Mouse (Mus musculus) heart, embryonic 11.5 days (tissue): ENCODE measurements at regions not wholly inside any gene's neighbourhood (a gene's known extent, or its start where the extent isn't known, plus 50 kb on each side); places are given as distances from the start of the nearest gene placed in this dataset.

Experiments used
- ATAC-seq: fragments of 200-750 bp; cut with Nextera tagmentation; replicated peaks from 2 replicates; pipeline ENCODE4 v1.8.0; 2017; ENCODE audit warnings: moderate library complexity; ENCODE audit not compliant: insufficient number of reproducible peaks, low FRiP score, low TSS enrichment
- H3K27ac ChIP-seq: fragments of 300-500 bp; sonication (generic); 2 replicates; pipeline ENCODE4 v1.5.1; 2014; ENCODE audit warnings: mild to moderate bottlenecking, low read depth, low read length
- H3K27me3 ChIP-seq: fragments of 300-500 bp; sonication (generic); 2 replicates; pipeline ENCODE4 v1.6.1; 2014; ENCODE audit warnings: mild to moderate bottlenecking, low read length, mixed read lengths; ENCODE audit not compliant: control insufficient read depth, insufficient read depth
- H3K36me3 ChIP-seq: fragments of 300-500 bp; sonication (generic); 2 replicates; pipeline ENCODE4 v1.6.1; 2014; ENCODE audit warnings: mild to moderate bottlenecking, low read length, moderate library complexity, mixed read lengths; ENCODE audit not compliant: control insufficient read depth, insufficient read depth
- H3K4me1 ChIP-seq: fragments of 300-500 bp; sonication (generic); 2 replicates; pipeline ENCODE4 v1.6.1; 2014; ENCODE audit warnings: low read length; ENCODE audit not compliant: control insufficient read depth, insufficient read depth
- H3K4me2 ChIP-seq: fragments of 300-500 bp; sonication (generic); 2 replicates; pipeline ENCODE4 v1.6.1; 2014; ENCODE audit warnings: mild to moderate bottlenecking, moderate library complexity
- H3K4me3 ChIP-seq: fragments of 300-500 bp; sonication (generic); 2 replicates; pipeline ENCODE4 v1.5.1; 2014; ENCODE audit warnings: low read depth, low read length
- H3K9ac ChIP-seq: fragments of 300-500 bp; sonication (generic); 2 replicates; pipeline ENCODE4 v1.6.1; 2014; ENCODE audit warnings: mild to moderate bottlenecking, low read depth, low read length, moderate library complexity
- H3K9me3 ChIP-seq: fragments of 300-500 bp; sonication (generic); replicated peaks from 2 replicates; pipeline ENCODE4 v1.6.1; 2016; ENCODE audit warnings: low read length; ENCODE audit not compliant: control insufficient read depth
- WGBS: fragments of 180-500 bp; shearing (Covaris S2); extraction: QIAGEN DNeasy Blood & Tissue Kit; methylation state at CpG from one replicate; pipeline ENCODE4 v1.1.7; 2014; ENCODE audit not compliant: insufficient replicate concordance; 5-methylcytosine and 5-hydroxymethylcytosine counted together

- Histone ChIP-seq H3K4me2 (no peak overlapping the region), H3K36me3 (no peaks in the 10 kb centered on the region), H3K4me3 (no peak overlapping the region), H3K9me3 (no peaks in the 10 kb centered on the region), H3K27me3 (peaks cover 9% of the 10 kb centered on the region), H3K4me1 (no peaks in the 10 kb centered on the region), H3K27ac (no peak overlapping the region), H3K9ac (no peak overlapping the region)
- 82% methylated on average over 18 of the region's 18 CpGs for WGBS
- ATAC-seq = no peak
These were observed 201.9 kb upstream of the Six2 start for GRCm38 (mm10) chr17:85889746-85890532.

- Histone ChIP-seq H3K9me3 (no peaks in the 10 kb centered on the region), H3K4me2 (no peak overlapping the region), H3K27ac (no peak overlapping the region), H3K4me3 (no peak overlapping the region), H3K4me1 (no peaks in the 10 kb centered on the region), H3K9ac (no peak overlapping the region), H3K36me3 (no peaks in the 10 kb centered on the region), H3K27me3 (peaks cover 9% of the 10 kb centered on the region)
- no peak for ATAC-seq
- WGBS = 78% methylated on average over 10 of the region's 10 CpGs
These were observed 200.7 kb upstream of the Six2 start for GRCm38 (mm10) chr17:85888568-85889398.

DNA sequence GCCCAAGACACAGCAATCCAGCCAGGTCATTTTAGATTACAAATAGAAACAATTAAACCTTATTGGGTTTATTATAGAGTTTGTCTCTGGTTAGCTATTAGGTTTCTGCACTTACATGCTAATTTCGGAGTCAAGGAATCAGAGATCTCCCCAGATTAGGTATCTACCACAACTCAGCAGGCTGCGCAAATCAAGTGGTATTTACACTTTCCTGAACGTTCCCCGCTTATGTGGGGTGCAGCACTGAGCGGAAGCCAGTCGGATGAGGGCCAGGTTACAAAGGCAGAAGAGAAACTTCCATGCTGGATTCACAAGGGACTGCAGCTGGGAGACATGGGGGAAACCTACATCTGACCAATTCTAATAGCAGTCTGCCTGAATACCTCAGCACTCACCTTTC lies 198.6 kb upstream of the Six2 start:
- H3K9ac ChIP-seq = no peak overlapping the region
- peaks cover 14% of the 10 kb centered on the region for H3K27me3 ChIP-seq
- H3K4me1 ChIP-seq = no peaks in the 10 kb centered on the region
- H3K9me3 ChIP-seq = no peaks in the 10 kb centered on the region
- no peak overlapping the region for H3K4me3 ChIP-seq
- no peak for ATAC-seq
- no peaks in the 10 kb centered on the region for H3K36me3 ChIP-seq
- H3K27ac ChIP-seq = no peak overlapping the region
- 80% methylated on average over 6 of the region's 6 CpGs for WGBS
- H3K4me2 ChIP-seq = no peak overlapping the region

DNA sequence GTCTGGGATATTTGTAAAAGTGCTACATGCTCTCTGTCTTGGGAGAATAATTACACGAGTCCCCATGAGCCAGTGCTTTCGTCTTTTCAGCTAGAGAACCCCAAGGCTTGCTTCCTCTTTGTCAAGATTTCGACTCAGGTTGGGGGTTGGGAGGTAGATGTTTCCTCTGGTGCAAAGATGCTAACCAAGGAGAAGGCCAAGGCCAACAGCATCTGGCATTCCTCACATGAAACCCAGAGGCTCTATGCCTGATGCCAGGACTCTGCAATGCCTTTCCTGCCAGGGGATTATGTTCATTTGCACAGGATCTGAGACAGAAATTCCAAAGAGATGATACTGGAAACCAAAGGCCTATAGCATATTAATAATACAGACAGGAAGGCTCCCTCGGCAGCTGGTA lies 198.2 kb upstream of the Six2 start:
- H3K4me2 ChIP-seq = no peak overlapping the region

GRCm38 (mm10) chr17:85881636-85882170 lies 193.6 kb upstream of the Six2 start:
- WGBS = 74% methylated on average over 8 of the region's 8 CpGs
- H3K9ac ChIP-seq = no peak overlapping the region
- H3K36me3 ChIP-seq = no peaks in the 10 kb centered on the region
- no peak overlapping the region for H3K4me2 ChIP-seq
- peaks cover 17% of the 10 kb centered on the region for H3K27me3 ChIP-seq
- no peak overlapping the region for H3K4me3 ChIP-seq
- no peak overlapping the region for H3K27ac ChIP-seq
- ATAC-seq = no peak
- H3K9me3 ChIP-seq = no peaks in the 10 kb centered on the region
- H3K4me1 ChIP-seq = 0 out of 2 replicates have a peak, but pooled peaks cover 4% of the 10 kb centered on the region

More for the DNA sequence above, 198.2 kb upstream of the Six2 start:
- H3K4me1 ChIP-seq = no peaks in the 10 kb centered on the region
- no peak overlapping the region for H3K27ac ChIP-seq
- H3K27me3 ChIP-seq = peaks cover 14% of the 10 kb centered on the region
- no peak for ATAC-seq
- no peaks in the 10 kb centered on the region for H3K36me3 ChIP-seq
- WGBS = 66% methylated on average over 4 of the region's 4 CpGs
- H3K4me3 ChIP-seq = no peak overlapping the region
- no peak overlapping the region for H3K9ac ChIP-seq
- H3K9me3 ChIP-seq = no peaks in the 10 kb centered on the region

DNA sequence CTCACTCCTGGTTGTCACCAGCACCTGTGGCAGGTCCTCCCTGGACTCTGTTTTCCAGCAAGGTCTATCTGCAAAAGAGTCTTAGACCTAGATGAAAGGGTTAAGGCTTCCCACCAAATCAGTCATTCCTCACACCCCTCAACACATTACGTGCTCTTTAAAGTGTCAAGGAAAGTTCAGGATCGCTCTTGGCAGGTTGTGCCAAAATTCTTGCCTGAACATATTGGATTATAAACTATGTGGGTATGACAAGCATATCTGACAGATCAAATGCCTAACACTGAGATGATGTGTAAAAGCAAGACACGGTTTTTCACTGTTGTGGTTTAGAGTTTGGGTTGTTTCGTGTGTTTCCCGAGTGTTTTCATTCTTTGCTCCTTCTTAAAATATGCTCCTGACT lies 193.0 kb upstream of the Six2 start:
- ATAC-seq = no peak
- no peak overlapping the region for H3K27ac ChIP-seq
- H3K36me3 ChIP-seq = no peaks in the 10 kb centered on the region
- no peak overlapping the region for H3K9ac ChIP-seq
- no peaks in the 10 kb centered on the region for H3K9me3 ChIP-seq
- 64% methylated on average over 5 of the region's 5 CpGs for WGBS
- H3K27me3 ChIP-seq = peaks cover 20% of the 10 kb centered on the region
- H3K4me2 ChIP-seq = no peak overlapping the region
- H3K4me3 ChIP-seq = no peak overlapping the region
- H3K4me1 ChIP-seq = 0 out of 2 replicates have a peak, but pooled peaks cover 4% of the 10 kb centered on the region

DNA sequence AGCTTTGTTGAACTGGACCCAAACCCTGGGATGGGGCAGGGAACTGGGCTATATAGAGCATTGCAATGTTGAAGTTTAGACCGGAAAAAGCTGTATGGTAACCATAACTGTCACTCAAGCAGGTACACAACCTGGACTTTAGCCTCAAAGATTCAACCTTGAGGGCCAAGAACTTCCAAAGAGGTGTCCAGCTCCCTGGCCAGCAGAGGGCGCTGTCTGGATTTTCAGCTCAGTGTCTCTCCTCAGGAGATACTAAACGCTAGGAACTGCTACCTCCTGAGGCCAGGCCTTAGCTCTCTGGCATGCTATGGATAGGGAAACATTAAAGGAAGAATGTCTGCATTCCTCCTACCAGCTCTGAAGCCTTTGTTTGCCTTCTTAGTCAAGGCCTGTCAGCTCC lies 189.4 kb upstream of the Six2 start:
- Histone ChIP-seq H3K9ac (no peak overlapping the region), H3K36me3 (no peaks in the 10 kb centered on the region), H3K27me3 (peaks cover 44% of the 10 kb centered on the region), H3K4me2 (no peak overlapping the region), H3K9me3 (no peaks in the 10 kb centered on the region), H3K27ac (no peak overlapping the region), H3K4me3 (no peak overlapping the region), H3K4me1 (0 out of 2 replicates have a peak, but pooled peaks cover 7% of the 10 kb centered on the region)
- ATAC-seq = no peak
- 28% methylated on average over 3 of the region's 3 CpGs for WGBS

DNA sequence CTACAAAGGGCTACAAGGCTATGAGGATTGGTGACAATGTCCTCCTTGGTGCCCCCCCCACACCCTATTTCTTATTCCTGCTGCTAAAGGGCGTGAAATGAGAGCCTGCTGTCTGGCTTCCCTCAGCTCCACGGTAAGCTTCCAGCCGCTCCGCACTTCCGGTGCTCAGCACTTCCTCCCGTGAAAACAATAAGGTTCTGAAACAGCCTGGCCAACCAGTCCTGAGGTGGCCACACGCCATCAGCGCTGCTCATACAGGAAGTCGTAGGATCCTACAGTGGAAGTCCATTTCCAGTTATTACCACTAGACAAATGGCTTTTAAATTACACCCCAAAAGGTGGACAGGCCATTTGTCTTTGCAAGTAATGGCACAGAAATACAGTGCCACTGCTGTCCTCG lies 188.8 kb upstream of the Six2 start:
- Histone ChIP-seq H3K9ac (no peak overlapping the region), H3K4me1 (0 out of 2 replicates have a peak, but pooled peaks cover 7% of the 10 kb centered on the region), H3K36me3 (no peaks in the 10 kb centered on the region), H3K27ac (no peak overlapping the region), H3K9me3 (no peaks in the 10 kb centered on the region), H3K27me3 (peaks cover 44% of the 10 kb centered on the region), H3K4me3 (no peak overlapping the region), H3K4me2 (no peak overlapping the region)
- ATAC-seq = peak; percentile 46; the same call in 1 of the 2 replicates
- 45% methylated on average over 10 of the region's 10 CpGs for WGBS
